Mouse (Mus musculus) midbrain, embryonic 10.5 days (tissue): ENCODE data around the gene Ube2e2. TPM values are rescaled to one million over a fixed set of nuclear protein-coding genes. Genes with fewer than 3 reads are reported as not detected.
A peak's percentile ranks its signal among the peaks of the same experiment; 100 is the strongest.

Experiments used
- DNase-seq: peaks from one replicate; pipeline ENCODE4 v3.0.0-alpha.2; 2017; ENCODE audit warnings: low spot score
- H3K27ac ChIP-seq: fragments of 300-500 bp; sonication (generic); replicated peaks from 2 replicates; pipeline ENCODE4 v1.5.1; 2016; ENCODE audit warnings: mild to moderate bottlenecking
- H3K27me3 ChIP-seq: fragments of 300-500 bp; sonication (generic); 2 replicates; pipeline ENCODE4 v1.6.1; 2016; ENCODE audit warnings: low read depth, mild to moderate bottlenecking; ENCODE audit not compliant: poor library complexity, severe bottlenecking
- H3K36me3 ChIP-seq: fragments of 300-500 bp; sonication (generic); 2 replicates; pipeline ENCODE4 v1.6.1; 2016; ENCODE audit warnings: mild to moderate bottlenecking, moderate library complexity
- H3K4me1 ChIP-seq: fragments of 300-500 bp; sonication (generic); 2 replicates; pipeline ENCODE4 v1.6.1; 2016
- H3K4me3 ChIP-seq: fragments of 300-500 bp; sonication (generic); 2 replicates; pipeline ENCODE4 v1.5.1; 2016; ENCODE audit warnings: mild to moderate bottlenecking, moderate library complexity
- H3K9me3 ChIP-seq: fragments of 300-500 bp; sonication (generic); replicated peaks from 2 replicates; pipeline ENCODE4 v1.6.1; 2016; ENCODE audit warnings: mild to moderate bottlenecking
- WGBS: fragments of 180-500 bp; shearing (Covaris S2); methylation state at CpG from one replicate; pipeline ENCODE4 v1.1.7; 2016; 5-methylcytosine and 5-hydroxymethylcytosine counted together
- polyA plus RNA-seq: library from polyadenylated mRNA; unstranded; fragments of >200 nt; fragmentation: Nextera tagmentation; extraction: Ambion mirVana; gene quantifications from 2 replicates; pipeline ENCODE4 v1.2.1, GENCODE M21; 2016

The Ube2e2 gene
- 50.9 and 55.9 TPM in 2 replicates for polyA plus RNA-seq

- no peaks in the 10 kb centered on the region for H3K27me3 ChIP-seq
- H3K4me1 ChIP-seq, result peaks cover 12% of the 10 kb centered on the region
- 5% methylated on average over 22 of the region's 22 CpGs for WGBS
- H3K4me3 ChIP-seq, result peak within 1 kb of the TSS; percentile 69
- no peak for DNase-seq
- peak within 1 kb of the TSS; percentile 89 for H3K27ac ChIP-seq
- no peaks in the 10 kb centered on the region for H3K36me3 ChIP-seq
- H3K9me3 ChIP-seq, result no peaks in the 10 kb centered on the region; the same call in 1 of the 2 replicates
Observed at GRCm38 (mm10) chr14:18893947-18894445, at the start of gene Ube2e2. Gene Ube2e2 (minus strand): TSS chr14:18894267.

- Histone ChIP-seq H3K27me3 (no peaks in the 10 kb centered on the region), H3K4me1 (no peaks in the 10 kb centered on the region), H3K27ac (no peak overlapping the region), H3K9me3 (0 out of 2 replicates have a peak, but pooled peaks cover 7% of the 10 kb centered on the region), H3K36me3 (no peaks in the 10 kb centered on the region), H3K4me3 (no peak overlapping the region)
- no peak for DNase-seq
Observed at GRCm38 (mm10) chr14:18940068-18940467, 46.0 kb upstream of the Ube2e2 start.

DNA sequence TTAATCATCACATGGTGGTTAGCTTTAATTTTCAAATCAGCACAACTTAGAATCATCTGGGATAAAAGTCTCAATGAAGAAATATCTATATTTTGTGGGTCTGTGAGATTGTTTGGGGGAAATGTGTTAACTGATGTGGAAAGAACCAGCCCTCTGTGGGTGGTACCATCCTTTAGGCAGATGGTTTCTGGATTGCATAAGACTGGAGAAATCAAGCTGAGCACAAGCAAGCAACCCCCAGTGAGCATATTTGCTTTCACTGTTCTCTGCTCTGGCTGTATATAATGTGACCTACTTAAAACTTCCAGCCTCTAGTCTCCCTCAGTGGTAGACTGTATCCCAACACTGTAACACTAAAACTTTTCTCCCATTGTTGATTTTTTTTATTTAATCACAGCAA lies 9.5 kb upstream of the Ube2e2 start:
- Histone ChIP-seq H3K9me3 (no peaks in the 10 kb centered on the region), H3K27ac (no peak overlapping the region), H3K27me3 (no peaks in the 10 kb centered on the region), H3K36me3 (no peaks in the 10 kb centered on the region), H3K4me1 (no peaks in the 10 kb centered on the region), H3K4me3 (no peak overlapping the region)
- DNase-seq, result no peak

DNA sequence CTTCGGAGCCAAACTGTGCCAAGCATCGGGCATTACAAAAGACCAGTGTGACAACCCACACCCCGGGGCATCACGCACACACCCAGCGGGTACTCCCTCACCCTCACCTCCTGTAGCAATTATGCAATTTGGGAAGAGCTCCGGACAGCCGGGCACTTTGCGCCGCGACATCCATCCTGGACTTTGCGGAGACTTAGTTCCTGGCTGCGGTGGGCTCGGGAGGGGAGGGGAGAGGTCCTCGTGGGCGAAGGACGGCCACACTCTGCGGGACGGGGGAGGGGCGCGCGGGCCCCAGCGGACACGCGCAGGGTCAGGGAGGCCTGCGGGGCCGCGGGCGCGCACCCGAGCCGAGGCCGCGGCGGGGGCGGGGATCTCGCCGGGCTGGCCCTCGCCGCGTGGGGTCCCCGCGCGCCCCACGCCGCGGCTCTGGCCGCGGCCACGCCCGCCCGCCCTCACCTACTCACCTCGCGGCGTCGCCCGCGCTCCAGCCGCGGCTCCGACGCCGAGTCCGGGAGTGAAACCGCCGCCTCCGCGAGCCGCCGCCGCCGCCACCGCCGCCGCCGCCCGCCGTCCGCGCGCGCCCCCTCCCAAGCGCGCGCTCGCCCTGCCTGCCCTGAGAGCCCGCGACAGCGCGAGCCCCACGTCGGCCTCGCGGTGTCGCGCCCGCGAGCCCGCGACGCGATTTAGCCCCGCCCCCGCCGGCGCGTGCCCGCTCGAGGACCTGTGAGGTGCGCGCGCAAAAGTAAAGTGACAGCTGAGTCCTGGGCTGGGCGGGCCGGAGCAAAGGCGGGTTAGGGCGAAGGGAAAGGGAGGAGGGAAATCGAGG lies 733 bp downstream of the Ube2e2 start:
- Histone ChIP-seq H3K27ac (peak overlapping the region; percentile 89), H3K27me3 (no peaks in the 10 kb centered on the region), H3K36me3 (no peaks in the 10 kb centered on the region), H3K4me3 (peak overlapping the region; percentile 69), H3K4me1 (peaks cover 12% of the 10 kb centered on the region), H3K9me3 (no peaks in the 10 kb centered on the region; the same call in 1 of the 2 replicates)
- 3% methylated on average over 109 of the region's 116 CpGs for WGBS
- peak; percentile 89 for DNase-seq

DNA sequence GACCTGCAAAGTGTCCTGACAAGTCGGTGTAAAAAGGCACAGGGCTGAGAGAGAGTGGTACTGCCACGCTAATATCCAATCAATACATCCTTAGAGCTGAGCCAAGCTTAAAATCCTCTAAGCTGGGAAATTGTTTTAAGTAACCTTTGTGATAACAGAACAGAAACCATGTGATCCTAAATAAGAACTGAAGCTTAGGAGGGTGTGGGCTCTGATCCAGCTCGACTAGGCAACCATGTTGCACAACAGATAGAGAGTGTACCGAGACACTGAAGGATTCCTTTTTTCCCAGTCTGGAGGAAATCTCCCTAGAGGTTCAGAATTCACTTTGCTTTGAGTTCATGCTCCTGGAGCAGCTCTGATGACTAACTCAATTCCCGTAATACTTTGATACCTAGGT lies 4.5 kb downstream of the Ube2e2 start:
- WGBS, result 89% methylated on average over 5 of the region's 5 CpGs
- H3K36me3 ChIP-seq, result no peaks in the 10 kb centered on the region
- H3K9me3 ChIP-seq, result no peaks in the 10 kb centered on the region
- H3K27me3 ChIP-seq, result no peaks in the 10 kb centered on the region
- peaks cover 12% of the 10 kb centered on the region for H3K4me1 ChIP-seq
- DNase-seq, result no peak
- H3K4me3 ChIP-seq, result no peak overlapping the region
- H3K27ac ChIP-seq, result no peak overlapping the region

DNA sequence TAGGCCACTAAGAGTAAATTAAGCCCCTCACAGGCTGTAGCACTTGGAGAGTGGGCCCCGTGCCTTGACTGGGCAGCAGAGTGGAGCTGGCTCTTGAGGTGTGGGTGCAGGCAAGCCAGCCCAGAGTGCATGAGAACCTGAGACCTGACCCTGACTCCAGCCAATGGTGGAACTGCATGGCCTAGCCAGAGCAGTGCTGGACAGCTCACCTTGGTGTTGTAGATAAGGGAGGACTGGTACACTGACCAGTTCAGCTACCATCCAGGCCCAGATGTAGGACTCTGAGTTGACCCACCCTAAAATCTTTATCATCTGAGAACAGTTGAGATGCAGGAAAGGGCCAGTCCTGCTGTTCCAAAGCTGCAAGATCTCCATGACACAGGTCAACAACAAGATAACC lies 11.6 kb downstream of the Ube2e2 start:
- Histone ChIP-seq H3K36me3 (no peaks in the 10 kb centered on the region), H3K4me3 (no peak overlapping the region), H3K4me1 (no peaks in the 10 kb centered on the region), H3K27me3 (no peaks in the 10 kb centered on the region), H3K27ac (no peak overlapping the region), H3K9me3 (no peaks in the 10 kb centered on the region)
- no peak for DNase-seq
- 86% methylated on average over 1 of the region's 1 CpGs for WGBS

DNA sequence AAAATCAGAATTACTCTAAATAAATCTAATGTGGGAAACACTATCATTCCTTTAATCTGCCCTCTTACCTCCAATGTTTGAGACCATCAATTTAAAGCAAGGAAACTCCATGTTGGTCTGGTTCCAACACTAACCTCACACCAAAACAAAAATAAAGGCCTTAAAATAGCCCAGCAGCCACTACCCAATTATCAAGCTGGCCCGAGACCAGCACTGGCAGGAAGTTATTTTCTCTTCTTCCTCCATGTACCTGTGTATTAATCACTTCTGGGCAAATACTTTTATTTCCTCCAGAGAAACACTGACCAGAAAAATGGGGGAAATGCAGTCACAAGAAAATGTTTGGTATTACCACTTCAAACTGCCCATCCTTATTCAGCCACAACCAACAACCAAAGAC lies 23.4 kb downstream of the Ube2e2 start:
- DNase-seq, result no peak
- no peaks in the 10 kb centered on the region for H3K4me1 ChIP-seq
- H3K4me3 ChIP-seq, result no peak overlapping the region
- H3K36me3 ChIP-seq, result 0 out of 2 replicates have a peak, but pooled peaks cover 2% of the 10 kb centered on the region
- peaks cover 43% of the 10 kb centered on the region for H3K9me3 ChIP-seq
- no peaks in the 10 kb centered on the region for H3K27me3 ChIP-seq
- WGBS, result 92% methylated on average over 1 of the region's 1 CpGs
- H3K27ac ChIP-seq, result no peak overlapping the region

DNA sequence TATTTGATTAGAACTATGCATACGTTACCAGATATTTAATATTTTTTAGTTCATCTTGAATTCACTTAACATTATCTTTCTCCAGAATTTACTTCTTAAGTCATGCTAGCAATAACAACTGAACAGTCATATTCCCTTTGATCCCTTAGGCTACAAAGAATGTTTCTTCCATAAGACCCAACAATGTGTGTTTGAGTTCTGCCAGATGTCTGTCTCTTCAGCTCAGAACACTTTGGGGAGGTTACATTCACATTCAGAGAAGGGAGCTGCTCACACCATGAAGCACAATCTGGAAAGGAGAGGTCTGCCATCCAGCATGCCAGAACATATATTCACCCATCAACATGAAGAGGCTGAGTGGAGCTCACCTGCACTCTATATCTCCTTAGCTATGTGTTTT lies 65.4 kb downstream of the Ube2e2 start:
- no peaks in the 10 kb centered on the region for H3K9me3 ChIP-seq
- no peak for DNase-seq
- no peaks in the 10 kb centered on the region for H3K36me3 ChIP-seq
- H3K27ac ChIP-seq, result no peak overlapping the region
- H3K4me1 ChIP-seq, result no peaks in the 10 kb centered on the region
- no peaks in the 10 kb centered on the region for H3K27me3 ChIP-seq
- no peak overlapping the region for H3K4me3 ChIP-seq
- 93% methylated on average over 1 of the region's 1 CpGs for WGBS

- Histone ChIP-seq H3K36me3 (no peaks in the 10 kb centered on the region), H3K9me3 (no peaks in the 10 kb centered on the region), H3K27me3 (no peaks in the 10 kb centered on the region), H3K4me3 (no peak overlapping the region), H3K27ac (no peak overlapping the region), H3K4me1 (no peaks in the 10 kb centered on the region)
- DNase-seq, result no peak
Observed at GRCm38 (mm10) chr14:18826753-18827152, 67.3 kb downstream of the Ube2e2 start.

- no peaks in the 10 kb centered on the region for H3K27me3 ChIP-seq
- H3K4me3 ChIP-seq, result no peak overlapping the region
- no peak overlapping the region for H3K27ac ChIP-seq
- no peaks in the 10 kb centered on the region for H3K9me3 ChIP-seq
- no peak for DNase-seq
- no peaks in the 10 kb centered on the region for H3K4me1 ChIP-seq
- H3K36me3 ChIP-seq, result no peaks in the 10 kb centered on the region
- 82% methylated on average over 6 of the region's 6 CpGs for WGBS
Observed at GRCm38 (mm10) chr14:18820713-18821112, 73.4 kb downstream of the Ube2e2 start.

DNA sequence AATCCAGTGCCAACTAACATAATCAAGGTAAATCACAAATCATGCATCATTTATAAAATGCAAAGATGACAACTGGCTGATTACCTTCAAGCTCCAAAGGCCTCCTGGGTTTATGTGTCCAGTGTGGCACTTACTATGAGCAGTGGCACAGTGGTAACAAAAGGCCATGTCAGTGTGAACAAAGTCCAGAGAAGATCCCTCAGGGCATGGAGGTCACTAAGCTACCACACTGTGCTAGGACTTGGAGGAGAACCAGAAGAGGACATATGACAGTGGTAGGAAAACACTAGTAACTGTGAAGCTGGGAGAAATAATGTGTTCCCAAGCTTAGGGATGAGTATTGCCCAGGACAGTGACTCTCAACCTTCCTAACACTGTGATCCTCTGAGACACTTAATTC lies 97.2 kb downstream of the Ube2e2 start:
- Histone ChIP-seq H3K9me3 (no peaks in the 10 kb centered on the region; the same call in 1 of the 2 replicates), H3K27me3 (no peaks in the 10 kb centered on the region), H3K27ac (no peak overlapping the region), H3K4me3 (no peak overlapping the region), H3K36me3 (no peaks in the 10 kb centered on the region), H3K4me1 (no peaks in the 10 kb centered on the region)
- no peak for DNase-seq

- DNase-seq, result no peak
- H3K4me3 ChIP-seq, result no peak overlapping the region
- 69% methylated on average over 2 of the region's 2 CpGs for WGBS
- H3K4me1 ChIP-seq, result no peaks in the 10 kb centered on the region
- H3K36me3 ChIP-seq, result no peaks in the 10 kb centered on the region
- H3K9me3 ChIP-seq, result no peaks in the 10 kb centered on the region; the same call in 1 of the 2 replicates
- H3K27me3 ChIP-seq, result no peaks in the 10 kb centered on the region
- H3K27ac ChIP-seq, result no peak overlapping the region
Observed at GRCm38 (mm10) chr14:18795787-18796186, 98.3 kb downstream of the Ube2e2 start.

DNA sequence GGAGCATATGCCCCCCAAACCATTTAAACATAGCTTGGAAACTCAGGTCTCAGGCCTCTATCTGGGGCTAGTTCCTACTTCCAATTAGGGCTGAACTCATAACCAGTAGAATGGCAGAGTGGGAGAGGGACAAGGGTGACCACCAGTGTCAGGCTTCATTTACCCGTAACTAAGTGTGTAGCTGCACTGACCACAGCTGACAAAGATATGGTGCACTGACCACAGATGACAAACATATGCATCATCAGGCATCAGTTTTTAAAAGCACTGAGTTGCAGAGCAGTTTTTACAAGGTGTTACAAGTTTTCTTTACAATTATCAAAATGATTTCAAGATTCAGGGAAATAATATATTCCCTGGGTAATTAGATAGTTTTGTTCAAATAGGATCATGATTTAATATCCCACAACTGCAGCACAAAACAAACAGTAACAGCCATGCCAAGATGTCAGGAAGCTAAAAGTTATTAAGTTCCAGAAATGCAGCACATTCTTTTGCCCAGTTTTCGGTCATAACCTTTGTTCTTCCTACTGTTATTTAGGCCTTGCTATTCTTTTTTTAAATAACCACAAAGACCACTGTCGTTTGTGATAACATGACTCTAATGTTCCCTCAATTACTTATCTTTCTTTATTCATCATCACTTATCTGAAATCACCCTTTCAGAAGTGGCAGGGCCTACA lies 114.9 kb downstream of the Ube2e2 start:
- H3K4me3 ChIP-seq, result no peak overlapping the region
- no peaks in the 10 kb centered on the region for H3K4me1 ChIP-seq
- H3K36me3 ChIP-seq, result no peaks in the 10 kb centered on the region
- no peaks in the 10 kb centered on the region for H3K9me3 ChIP-seq
- DNase-seq, result no peak
- 96% methylated on average over 3 of the region's 3 CpGs for WGBS
- H3K27me3 ChIP-seq, result no peaks in the 10 kb centered on the region
- H3K27ac ChIP-seq, result no peak overlapping the region
